Mouse (Mus musculus) bone marrow, adult 2 months (tissue): ENCODE data around the gene Olfr433.

Experiments used
- CTCF ChIP-seq: fragments of 200-500 bp; IDR thresholded peaks from 2 replicates; pipeline ENCODE4 v1.5.1; 2011; ENCODE audit warnings: low read length, control low read depth; ENCODE audit not compliant: control insufficient read depth, insufficient read depth
- POLR2A ChIP-seq: fragments of 200-500 bp; IDR thresholded peaks from 2 replicates; pipeline ENCODE4 v1.6.1; 2011; ENCODE audit warnings: low read depth, mild to moderate bottlenecking, control low read depth, low read length, borderline replicate concordance; ENCODE audit not compliant: control insufficient read depth

GRCm38 (mm10) chr1:173995003-173995402 lies 45.5 kb upstream of the Olfr433 start:
- TF ChIP-seq CTCF = no peak
- TF ChIP-seq POLR2A = no peak
